Mouse (Mus musculus) liver, adult 2 months (tissue): ENCODE results near the gene Fhit.

Experiments used
- CTCF ChIP-seq: fragments of 200-500 bp; IDR thresholded peaks from 2 replicates; pipeline ENCODE4 v1.5.1; 2011; ENCODE audit warnings: low read depth, low read length, control low read depth
- POLR2A ChIP-seq: fragments of 200-500 bp; IDR thresholded peaks from 2 replicates; pipeline ENCODE4 v1.6.1; 2011; ENCODE audit warnings: low read length, control low read depth; ENCODE audit not compliant: insufficient read depth; ENCODE audit errors: extremely low read depth

GRCm38 (mm10) chr14:10363306-10363705, 798.5 kb downstream of the Fhit start:
- no peak for TF ChIP-seq CTCF
- TF ChIP-seq POLR2A = no peak
